Mouse (Mus musculus): Measurements from ENCODE around the gene Dhx58.

DNA sequence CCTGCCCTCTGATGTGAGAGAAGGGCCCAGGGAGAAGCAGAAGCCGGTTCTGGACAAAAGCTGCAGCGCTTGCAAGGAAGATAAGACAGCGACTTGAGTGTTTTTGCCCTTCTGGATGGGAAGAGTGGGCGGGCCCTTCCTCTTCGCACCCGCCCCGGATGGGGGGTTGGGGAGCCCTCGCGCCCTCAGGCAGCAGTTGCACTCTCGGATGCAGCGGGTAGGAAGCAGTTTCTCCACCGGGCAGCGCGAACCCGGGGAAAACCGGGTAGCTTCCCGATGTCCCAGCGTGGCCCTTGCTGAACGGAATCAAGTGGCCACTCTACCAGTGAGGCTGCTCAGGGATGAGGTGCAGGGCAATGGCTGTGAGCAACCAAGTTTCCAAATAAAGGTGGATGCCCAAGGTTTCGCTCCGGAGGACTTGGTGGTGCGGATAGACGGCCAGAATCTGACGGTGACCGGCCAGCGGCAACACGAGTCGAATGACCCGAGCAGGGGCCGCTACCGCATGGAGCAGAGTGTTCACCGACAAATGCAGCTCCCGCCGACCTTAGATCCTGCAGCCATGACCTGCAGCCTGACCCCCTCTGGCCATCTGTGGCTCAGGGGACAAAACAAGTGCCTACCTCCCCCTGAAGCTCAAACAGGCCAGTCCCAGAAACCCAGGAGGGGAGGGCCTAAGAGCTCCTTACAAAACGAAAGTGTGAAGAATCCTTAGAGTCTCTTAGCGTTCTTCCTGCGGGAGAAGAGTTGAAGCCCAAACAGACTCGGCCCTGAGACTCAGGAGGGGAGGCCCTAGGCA lies 9.9 kb upstream of the Dhx58 start, which contains the start of gene Hspb9:
- TF ChIP-seq REST (IDR thresholded peaks at IDR 0.05; ENCODE audit: insufficient read depth, insufficient read length) (no peak), POLR2A (IDR thresholded peaks at IDR 0.05; ENCODE audit: insufficient read length, low read depth) (no peak), MAX (IDR thresholded peaks at IDR 0.05; ENCODE audit: low read depth) (no peak), USF1 (IDR thresholded peaks at IDR 0.05; ENCODE audit: low read depth) (no peak), TCF12 (IDR thresholded peaks at IDR 0.05; ENCODE audit: insufficient read depth, poor library complexity, severe bottlenecking) (no peak), CEBPB (IDR thresholded peaks at IDR 0.05; ENCODE audit: insufficient read depth, poor library complexity, severe bottlenecking) (no peak), MYOD1 (IDR thresholded peaks at IDR 0.05; ENCODE audit: control insufficient read depth in 1 of 3, insufficient read length in 2 of 3, low read depth in 2 of 3) (no peak), E2F4 (IDR thresholded peaks at IDR 0.05; ENCODE audit: insufficient read depth) (no peak), POLR2AphosphoS2 (IDR thresholded peaks at IDR 0.05; ENCODE audit: insufficient read length, low read depth) (no peak)
